Mouse (Mus musculus) adrenal gland, adult 18-20 months (tissue): ENCODE results near the gene Echdc2. TPM values are rescaled to one million over a fixed set of nuclear protein-coding genes. Genes with fewer than 3 reads are reported as not detected.

Experiments used
- DNase-seq, 2 experiments: peaks; one replicate each; pipeline ENCODE4 v3.0.0; 2021 to 2022; ENCODE audit warnings: low spot score in 2 of 2
- total RNA-seq, 2 experiments: library from RNA; stranded (reverse); gene quantifications; 1 replicate in 1 of 2; 2 replicates in 1 of 2; pipeline ENCODE4 v1.2.3; 2021

The Echdc2 gene
- total RNA-seq, 2 experiments from 2014 or later = 22.3 to 22.8 TPM

DNA sequence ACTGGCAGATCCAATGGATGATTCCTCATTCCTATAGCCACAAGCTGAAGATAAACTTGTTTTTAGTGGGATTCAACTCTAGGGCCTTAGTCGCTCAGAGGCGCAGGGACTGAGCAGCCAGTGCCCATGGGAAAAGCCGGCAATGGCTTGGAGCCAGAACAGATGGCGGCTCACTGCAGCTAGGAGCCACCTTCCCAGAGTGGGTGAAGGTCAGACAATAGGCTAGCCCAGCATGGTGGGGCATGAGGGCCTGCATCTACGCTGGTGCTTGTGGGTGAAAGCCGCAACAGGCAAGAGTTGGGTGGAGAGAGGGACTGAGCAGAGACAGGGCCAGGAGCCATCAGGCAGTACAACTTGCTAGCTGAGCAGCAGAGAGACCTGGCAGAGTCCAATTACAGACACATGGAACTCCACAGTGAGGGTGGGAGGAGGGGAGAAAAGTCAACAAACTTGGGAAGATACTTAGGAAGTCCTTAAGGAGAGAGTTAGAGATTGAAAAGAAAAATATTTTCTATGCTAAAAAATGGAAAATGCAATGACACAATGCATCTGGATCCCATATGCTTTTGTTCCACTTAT is 31.1 kb downstream of the Echdc2 start:
- DNase-seq = peak in 1 of 2 experiments; percentile 24

DNA sequence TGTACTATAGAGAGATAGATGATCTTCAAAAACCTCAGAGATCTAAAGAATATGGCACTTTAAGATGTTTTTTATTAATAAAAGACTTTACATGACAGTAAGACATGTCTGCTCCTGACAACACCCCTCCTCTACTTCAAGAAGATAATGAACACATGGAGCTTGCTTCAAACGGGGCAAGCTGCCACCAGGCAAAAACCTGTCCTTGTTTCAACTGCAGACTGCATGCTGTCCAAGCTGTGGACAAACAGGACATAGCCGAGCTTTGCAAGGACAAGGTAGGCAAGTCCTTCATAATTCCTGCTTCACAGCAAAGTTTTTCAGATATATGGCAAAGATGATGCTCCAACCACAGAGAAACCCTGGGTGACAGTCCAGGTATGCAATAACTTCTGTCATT is 34.0 kb downstream of the Echdc2 start:
- DNase-seq = no peak

DNA sequence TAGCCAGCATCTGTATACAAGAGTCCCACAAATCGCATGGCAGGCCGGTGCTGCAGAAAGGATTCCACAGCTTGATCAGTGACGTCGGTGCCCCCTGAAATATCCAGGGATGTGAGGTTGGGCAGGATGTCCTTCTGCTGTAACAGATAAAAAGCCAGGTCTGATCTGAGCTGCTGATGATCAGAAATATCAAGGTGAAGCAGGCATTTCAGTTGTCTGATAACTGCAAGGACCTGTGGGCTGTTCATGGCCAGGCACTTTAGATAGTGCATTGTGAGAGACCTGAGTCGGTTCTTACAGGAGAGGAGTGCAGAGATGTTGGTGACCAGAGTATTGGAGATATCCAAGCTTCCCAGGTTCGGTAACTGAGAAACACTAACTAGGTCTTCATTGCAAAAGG is 39.4 kb downstream of the Echdc2 start:
- DNase-seq = no peak

DNA sequence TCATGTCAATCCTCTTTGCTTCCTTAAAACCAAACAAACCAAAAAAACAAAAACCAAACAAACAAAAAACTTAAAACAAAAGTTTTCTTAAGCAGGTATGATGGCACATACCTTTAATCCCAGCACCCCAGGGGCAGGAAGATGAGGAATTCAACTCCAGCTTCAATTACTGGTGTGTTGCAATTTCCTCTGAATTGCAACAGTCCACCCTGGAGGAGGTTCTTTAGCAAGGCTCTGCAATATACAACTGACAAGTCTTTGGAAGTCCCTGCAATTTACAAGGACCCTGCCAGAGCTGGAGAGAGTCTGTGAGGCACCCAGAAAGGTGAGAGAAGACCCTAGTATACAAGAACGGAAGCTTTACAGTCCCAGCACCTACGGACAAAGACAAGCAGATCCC is 47.8 kb downstream of the Echdc2 start:
- DNase-seq = no peak

DNA sequence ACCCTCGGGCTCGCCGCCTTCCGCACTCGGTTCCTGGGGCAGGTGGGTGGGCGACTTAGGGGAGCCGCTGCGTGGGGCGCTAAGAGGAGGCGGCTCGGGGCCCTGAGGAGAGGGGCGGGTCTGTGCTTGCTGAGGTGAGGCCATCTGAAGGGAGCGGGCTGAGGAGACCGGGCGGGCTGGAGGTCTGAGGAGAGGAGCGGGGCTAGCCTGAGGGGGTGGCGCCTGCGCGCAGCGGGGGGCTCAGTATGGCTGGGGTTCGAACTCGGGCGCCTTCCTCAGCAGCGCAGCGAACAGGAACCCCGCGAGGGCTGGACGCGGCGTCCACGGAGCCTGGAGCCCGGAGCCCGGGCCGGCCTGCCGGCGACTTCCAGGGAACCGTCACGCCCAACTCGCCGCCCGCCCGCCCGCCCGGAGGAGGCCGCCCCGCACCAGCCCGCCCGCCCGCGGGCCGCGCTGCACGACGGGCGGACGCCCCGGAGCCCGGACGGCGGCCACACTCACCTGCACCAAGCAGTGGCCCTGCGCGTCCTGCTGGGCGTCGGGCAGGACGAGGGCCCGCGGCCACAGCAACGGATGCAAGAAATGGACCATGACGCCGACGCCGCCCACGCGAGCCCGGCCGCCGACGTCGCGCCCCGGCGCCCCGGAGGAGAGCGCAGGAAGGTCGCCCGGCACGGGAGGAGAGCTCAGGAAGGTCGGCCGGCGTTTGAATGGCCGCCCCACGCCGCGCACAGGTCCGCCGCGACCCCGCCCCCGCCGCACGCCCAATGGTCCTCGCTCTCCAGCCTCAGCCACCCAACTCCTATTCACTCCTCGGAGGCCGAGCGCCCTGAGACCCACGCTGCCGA is 52.3 kb downstream of the Echdc2 start, which contains the start of gene Zyg11a:
Zyg11a (minus strand) TSS at position 717 of the 848 bp plus-strand sequence.
- peak; percentile 5 to 24 for DNase-seq

DNA sequence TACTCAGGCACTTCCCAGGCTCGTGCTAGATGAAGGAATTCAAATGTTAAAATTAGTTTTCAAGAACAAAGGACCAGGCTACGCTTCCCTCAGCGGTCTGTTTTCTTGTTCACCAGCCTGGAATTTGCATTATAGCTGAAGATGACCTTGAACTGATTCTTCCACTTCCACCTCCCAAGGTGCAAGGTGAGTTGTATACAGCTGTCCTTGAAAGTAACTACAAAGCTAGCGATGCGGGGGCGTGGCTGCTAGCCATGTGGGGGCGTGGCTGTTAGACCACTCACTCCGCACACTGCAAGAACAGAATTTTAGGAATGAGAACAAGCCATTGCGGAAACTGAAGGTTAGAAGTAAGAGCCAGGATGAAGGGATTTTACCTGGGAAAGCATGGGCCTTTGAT is 53.8 kb downstream of the Echdc2 start:
- DNase-seq = no peak

DNA sequence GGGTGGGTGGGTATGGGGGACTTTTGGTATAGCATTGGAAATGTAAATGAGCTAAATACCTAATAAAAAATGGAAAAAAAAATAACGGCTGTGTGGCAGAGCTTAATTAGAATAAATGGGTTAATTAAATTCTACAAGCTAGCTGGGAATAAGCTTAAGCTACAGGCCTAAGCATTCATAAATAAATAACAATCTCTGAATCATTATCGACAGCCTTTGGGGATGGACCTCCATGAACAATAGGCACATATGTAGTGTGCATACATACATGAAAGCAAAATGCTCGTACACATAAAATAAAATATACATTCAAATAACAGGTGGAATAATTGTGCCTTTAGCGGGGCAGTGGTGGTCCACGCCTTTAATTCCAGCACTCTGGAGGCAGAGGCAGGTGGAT is 57.3 kb downstream of the Echdc2 start:
- DNase-seq = no peak

DNA sequence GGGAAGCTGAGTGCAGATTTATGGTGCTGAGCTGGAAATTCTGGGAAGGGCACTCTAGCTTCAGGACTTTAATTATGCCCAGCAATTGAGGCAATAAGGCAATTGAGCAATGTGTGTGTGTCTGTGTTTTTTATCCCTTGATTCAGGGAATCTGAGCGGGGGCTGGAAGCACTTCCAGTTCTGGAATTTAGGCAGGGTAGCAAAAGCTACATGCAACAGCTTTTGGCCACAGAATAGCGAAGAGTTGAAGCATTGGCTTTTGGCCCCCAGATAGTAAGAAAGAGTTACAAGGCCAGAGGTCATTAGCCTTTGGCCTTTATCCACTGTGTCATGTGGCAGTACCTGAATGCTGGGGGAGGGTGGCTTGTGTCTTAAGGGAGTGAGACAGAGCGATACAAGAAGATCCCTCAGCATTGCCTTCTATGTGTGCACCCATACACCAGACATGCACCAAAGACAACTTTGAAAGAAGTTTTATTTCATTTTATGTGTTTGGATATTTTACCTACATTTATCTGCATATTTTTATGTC is 60.2 kb downstream of the Echdc2 start:
- no peak for DNase-seq

Other genes with a start within 250 kb of the Echdc2 start
- 100 to 1,000 TPM; 167 to 236 TPM for gene Cpt2, start 241.8 kb upstream of the Echdc2 start, total RNA-seq
- gene Slc1a7, start 197.1 kb upstream of the Echdc2 start, total RNA-seq = under 1 TPM; 0.27 to 0.45 TPM
- gene Podn, start 69.0 kb upstream of the Echdc2 start, total RNA-seq = 10 to 100 TPM in 1 of 2 experiments, 1 to 10 TPM in 1; 7.1 to 15.1 TPM
- gene Scp2, start 20.4 kb upstream of the Echdc2 start, total RNA-seq = 100 to 1,000 TPM; 336 to 431 TPM
- gene Zyg11a, start 52.6 kb downstream of the Echdc2 start, total RNA-seq = 1 to 10 TPM in 1 of 2 experiments, under 1 TPM in 1; 0.36 to 1.0 TPM
- 10 to 100 TPM; 28.8 to 43.9 TPM for gene Zyg11b, start 135.7 kb downstream of the Echdc2 start, total RNA-seq
- 10 to 100 TPM; 40.6 to 42.5 TPM for gene Coa7, start 162.7 kb downstream of the Echdc2 start, total RNA-seq
- gene Shisal2a, start 217.9 kb downstream of the Echdc2 start, total RNA-seq = 1 to 10 TPM; 3.2 to 7.0 TPM
- gene Gpx7, start 241.5 kb downstream of the Echdc2 start, total RNA-seq = 1 to 10 TPM; 4.3 TPM